Mouse (Mus musculus) Muller cell, postnatal 12 days (primary cell): Measurements from ENCODE around the gene Prickle3.

Source experiments
- DNase-seq: peaks from one replicate; pipeline ENCODE4 v3.0.0-alpha.2; 2015; ENCODE audit errors: inconsistent ontology term

The Prickle3 gene

DNA sequence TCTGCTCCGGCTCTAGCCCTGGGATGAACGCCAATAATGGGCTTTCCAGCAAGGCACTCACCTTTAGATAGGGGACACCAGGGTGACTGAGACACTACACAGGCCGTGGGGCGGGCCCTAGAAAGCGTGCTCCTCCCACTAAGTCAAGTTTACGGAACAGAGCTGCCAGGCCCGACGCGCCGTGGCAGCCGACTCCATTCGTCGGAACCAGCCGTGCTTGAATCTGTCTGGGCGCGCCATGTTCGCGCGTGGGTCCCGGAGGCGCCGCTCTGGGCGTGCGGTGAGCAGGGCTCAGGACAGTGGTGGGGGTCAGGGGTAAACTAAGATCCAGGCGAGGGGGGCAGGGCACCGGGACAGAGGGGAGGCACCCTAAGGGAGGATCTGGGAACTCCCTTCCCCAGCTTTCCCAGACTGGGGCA is at the start of gene Prickle3:
Prickle3 (plus strand) TSS at position 40 of the 419 bp plus-strand sequence.
- peak; percentile 42 for DNase-seq

DNA sequence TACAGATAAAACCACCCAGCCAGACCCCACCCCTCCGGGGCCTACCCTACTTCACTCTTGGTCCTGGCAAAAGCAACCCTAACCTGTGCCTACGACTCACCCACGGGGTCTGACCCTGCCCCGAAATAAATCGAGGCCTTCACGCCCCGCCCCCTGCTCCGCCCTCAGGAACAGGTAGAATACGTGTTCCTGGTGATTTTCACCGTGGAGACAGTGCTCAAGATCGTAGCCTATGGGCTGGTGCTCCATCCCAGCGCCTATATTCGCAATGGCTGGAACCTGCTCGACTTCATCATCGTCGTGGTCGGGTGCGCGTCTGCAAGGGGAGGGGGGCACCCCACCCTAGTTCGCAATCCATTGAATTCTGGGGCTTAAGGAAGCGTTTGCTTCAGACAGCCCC is 47.0 kb upstream of the Prickle3 start:
- no peak for DNase-seq

DNA sequence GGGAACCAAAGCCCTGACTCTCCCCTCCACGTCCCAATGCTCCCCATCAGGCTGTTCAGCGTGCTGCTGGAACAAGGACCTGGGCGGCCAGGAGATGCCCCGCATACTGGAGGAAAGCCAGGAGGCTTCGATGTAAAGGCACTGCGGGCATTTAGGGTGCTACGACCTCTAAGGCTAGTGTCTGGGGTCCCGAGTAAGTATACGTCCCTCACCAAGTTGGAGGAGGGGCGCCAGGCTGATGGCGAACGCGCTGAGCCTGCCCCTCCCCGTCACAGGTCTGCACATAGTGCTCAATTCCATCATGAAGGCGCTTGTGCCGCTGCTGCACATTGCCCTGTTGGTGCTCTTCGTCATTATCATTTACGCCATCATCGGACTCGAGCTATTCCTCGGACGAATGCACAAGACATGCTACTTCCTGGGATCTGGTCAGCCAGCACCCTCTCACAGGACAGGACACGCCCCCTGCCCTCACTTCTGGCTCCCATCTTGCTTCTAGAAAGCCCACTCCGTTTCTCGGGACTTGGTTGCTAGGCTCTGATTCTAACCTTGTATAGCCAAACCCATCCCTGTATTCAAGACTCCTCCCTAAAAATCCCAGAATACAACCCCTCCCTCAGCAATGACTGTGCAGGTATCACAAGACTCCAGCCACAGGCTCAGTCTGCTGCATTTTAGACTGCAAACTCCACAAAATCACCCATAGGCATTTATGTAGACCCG is 46.4 kb upstream of the Prickle3 start:
- DNase-seq = no peak

DNA sequence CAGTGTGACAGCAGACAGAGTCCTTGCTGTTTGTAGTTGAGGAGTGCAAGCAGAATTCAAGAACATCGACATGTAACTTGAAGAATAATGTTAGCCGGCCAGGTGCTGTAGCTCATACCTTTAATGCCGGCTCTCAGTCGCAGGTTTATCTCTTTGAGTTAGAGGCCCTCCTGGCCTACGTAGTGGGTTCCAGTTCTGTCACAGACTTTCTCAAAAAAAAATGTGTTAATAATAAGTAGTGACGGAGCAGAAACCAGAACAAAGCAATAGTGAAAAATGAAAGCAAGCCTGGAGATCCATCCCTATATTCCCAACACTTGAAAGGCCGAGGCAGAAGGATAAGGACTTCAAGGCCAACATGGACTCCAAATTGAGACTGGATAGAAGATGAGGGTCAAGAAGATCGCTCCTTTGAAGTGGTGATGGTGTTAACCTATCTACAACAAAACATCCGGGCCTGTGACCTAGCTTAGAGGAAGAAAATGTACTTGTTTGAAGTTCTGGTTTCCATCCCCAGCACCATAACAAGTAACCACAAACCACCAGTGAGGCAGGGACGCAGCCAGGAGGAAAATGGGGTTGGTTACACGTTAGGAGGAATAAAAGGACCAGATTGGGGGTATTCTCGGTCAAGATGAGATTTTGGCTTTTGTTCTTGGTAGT is 39.0 kb upstream of the Prickle3 start:
- no peak for DNase-seq

DNA sequence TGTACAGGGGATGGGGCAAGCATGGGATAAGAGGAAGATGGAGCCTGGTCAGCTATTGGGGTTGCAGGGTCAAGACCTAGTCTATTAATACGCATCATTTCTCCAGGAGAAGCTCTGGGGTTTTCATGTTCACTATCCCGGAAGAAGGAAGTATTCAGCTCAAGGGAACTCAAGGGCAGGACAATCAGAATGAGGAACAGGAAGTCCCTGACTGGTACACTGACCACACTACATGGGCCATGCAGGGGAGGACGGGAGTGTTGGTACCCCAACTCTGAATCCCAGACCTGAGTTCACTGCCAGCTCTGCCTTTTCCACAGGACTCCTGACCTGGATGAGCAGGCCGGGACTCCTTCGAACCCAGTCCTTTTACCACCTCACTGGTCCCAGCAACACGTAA is 24.5 kb upstream of the Prickle3 start:
- DNase-seq = no peak

DNA sequence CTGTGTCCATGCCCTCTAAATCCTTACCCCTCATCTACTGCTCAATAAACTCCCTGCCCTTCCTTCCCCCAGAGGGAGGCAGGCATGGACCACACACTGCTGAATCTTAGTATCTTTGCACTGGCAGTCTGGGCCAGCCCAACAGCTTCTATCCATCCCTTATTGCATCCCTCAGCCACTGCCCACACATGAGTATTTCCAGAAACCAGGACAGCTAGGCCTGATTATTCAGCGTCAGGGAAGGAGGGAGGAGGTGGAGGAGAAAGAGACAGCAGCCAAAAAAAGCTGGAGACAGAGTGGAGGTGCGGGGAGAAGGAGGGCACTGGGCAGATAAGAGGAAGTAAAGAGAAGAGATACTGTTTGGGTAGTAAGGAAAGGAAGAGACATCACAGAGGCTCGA is 22.0 kb upstream of the Prickle3 start:
- DNase-seq = no peak

DNA sequence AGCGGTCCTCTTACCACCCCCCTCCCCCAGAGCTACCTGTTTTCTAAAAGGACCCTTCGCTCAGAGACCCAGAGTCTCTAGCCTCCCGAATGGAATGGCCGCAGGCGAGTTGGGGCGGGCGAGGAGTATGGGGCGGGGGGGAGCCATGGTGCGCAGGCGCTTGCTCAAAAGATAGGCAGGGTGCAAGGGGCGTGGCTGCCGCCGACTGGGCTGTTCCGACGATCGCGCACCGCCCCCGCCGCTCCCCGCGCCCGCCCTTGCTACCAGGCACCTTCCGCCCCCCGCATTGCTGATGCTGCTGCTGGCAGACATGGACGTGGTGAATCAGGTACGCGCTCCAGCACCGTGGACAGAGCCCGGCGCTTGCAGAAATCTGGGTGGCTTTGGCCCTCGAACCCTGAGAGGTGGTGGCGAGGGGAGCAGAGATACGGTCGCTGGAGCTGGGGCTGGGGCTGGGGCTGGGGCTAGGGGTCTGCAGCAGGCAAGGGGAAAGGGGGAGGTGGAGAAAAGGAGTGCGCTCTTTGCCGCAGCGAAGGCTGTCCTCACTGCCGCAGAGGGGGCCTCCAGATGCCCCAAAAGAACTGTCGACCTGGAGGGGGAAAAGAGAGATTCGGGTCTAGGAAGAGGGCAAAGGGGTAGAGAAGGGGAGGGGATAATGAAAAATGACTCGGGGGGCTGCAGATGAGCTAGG is 18.5 kb upstream of the Prickle3 start, which contains the start of gene Syp:
Syp (plus strand) TSS at position 71 of the 691 bp plus-strand sequence.
- DNase-seq = peak; percentile 65

DNA sequence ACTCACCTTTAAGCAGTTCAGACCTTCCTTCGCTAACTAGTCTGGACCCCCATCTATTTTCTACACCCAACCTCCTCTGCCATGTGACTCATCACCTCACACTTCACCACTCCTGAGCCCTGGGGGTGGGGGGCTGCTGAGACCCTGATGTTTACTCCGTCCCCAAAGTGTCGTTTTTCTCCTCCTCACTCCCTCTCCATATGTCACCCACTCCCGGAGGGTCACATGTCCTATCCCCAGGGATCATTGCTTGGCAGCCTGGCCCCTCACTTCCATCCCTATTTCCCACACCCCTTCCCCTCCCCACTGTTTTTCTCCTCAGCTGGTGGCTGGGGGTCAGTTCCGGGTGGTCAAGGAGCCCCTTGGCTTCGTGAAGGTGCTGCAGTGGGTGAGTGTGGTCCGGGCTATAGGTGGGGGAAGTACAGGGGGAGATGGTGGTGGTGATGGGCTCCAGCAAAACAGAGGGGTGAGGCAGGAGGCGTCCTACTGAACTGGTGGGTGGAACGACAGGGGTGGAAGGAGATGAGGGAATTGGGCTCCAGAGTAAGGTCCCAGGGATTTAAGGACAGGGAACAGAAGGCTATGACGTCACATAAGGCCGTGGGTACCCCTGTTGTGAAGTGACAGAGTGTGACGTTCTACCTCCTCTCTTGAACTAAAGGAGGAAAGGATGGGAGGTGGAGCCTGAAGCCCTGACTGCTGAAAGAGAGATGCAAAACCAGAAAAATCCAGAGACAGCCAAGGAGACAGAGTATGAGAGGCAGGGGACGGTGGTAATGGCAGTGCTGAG is 17.3 kb upstream of the Prickle3 start:
- DNase-seq = no peak

DNA sequence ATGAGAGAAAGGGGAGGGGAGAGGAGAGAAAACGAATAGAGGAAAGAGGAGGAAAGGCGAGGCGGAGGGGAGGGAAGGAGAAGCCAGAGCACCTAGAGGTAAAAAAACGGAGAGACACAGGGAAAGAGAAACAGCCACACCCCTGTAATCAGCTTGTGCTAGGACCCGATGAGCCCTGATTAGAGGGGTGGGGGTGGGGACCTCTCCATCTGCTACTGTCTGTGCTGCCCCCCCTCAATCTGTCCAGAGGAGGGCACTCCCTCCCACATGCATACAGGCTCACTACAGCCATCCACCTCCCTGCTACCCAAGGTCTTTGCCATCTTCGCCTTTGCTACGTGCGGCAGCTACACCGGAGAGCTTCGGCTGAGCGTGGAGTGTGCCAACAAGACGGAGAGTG is 16.3 kb upstream of the Prickle3 start:
- DNase-seq = no peak

DNA sequence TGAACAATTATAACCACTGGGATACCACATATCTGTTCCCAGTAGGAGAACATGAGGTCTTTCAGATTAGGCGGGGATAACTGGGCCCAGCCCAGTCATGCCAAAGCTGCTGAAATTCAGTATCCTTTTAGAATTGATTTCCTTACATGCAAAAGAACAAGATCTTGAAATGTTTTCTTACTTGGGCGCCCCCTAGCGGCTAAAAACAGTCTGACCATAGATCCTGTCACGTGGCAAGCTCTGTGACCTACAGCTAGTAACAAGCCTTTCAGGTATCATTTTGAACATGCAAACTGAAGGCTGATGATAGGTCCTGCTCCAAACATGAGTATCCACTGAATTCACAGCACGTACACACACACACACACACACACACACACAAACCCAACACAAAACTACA is 11.7 kb upstream of the Prickle3 start:
- DNase-seq = peak; percentile 33

DNA sequence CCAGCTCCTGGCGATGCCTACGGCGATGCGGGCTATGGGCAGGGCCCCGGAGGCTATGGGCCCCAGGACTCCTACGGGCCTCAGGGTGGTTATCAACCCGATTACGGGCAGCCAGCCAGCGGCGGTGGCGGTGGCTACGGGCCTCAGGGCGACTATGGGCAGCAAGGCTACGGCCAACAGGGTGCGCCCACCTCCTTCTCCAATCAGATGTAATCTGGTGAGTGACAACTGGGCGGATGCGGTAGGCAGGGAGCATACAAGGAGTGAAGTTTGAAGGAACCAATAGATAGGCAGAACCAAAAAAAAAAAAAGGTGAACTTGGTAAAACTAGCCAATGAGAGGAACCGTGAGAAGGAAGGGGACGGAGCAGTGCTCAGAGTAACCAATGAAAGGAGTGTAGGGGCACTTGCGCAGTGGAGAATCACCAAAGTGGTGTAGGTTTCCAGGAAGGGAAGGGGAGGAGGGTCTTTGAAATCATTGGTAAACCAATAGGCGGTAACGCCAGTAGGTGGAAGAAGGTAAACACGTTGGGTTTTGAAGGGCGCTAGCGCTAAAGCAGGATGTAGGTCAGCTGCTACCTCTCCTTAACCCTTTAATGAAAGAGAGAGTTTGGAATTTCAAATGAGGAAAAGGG is 8.3 kb upstream of the Prickle3 start:
- peak; percentile 93 for DNase-seq

DNA sequence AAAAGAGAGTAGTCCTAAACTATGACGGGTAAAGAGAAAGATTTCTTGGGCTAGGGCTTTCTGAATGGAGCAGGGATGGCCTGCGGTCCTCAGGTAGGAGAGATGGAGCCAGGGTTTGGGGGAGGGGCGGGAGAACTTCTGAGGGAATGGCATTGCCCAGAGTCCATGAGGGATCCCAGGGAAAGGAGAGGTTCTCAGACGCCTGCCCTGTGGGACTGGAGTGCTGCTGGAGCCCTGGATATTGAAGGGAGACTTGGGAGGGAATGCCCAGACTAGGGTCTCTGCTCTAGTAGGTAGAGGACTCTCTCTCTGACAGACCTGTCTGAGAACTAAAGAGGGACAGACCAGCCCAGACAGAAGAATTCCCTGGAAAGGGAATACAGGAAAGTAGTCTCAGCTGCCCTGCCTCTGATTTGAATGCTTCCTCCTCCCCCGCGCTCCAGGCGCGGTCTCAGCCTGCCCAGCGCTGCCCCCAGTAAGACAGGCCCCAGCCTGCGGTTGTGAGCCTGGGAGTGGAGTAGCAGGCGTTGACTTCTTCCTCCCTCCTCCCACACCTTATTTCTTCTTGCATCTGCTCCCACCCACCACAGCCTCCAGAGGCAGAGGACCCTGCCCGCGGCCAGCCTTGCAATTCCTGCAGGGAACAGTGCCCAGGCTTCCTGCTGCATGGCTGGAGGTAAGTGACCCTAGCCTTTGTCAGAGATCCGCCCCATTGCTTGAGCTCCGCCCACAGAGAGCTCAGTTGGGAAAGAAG is 1.1 kb downstream of the Prickle3 start:
- no peak for DNase-seq

DNA sequence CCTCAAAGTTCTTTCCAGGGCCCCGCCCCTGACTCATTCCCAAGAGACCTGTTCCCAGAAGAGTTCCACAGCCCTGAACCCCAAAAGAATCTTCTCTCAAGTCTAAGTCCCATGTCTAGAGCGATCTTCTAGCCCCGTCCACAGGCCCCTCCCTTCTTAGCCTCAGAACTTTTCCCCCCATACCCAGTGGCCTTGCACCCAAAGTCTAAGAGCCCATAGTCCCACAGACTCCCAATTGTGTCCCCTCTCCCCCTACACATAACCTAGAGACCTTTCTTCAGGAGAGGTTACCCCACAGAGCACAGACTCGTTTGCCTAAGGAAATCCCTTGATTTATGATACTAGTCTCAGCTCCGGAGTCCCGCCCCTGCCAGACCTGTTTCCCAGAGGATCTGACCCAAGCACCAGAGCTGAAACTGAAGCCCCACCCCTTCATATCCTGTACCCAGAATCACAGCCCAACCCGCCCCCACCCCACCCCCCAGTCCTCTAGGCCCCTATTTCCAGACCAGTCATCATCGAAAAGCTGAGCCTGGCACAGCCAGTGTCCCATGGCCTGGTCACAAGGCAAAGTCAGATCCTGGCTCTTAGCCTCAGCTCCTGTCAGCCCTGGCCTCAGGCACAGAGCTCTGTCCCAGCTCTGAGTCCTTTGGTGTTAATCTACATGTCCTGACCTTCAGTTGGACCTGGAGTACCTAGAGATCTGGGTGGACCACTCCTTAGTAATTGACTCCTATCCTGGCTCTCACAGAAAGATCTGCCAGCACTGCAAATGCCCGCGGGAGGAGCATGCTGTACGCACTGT is 1.9 kb downstream of the Prickle3 start:
- DNase-seq = no peak

DNA sequence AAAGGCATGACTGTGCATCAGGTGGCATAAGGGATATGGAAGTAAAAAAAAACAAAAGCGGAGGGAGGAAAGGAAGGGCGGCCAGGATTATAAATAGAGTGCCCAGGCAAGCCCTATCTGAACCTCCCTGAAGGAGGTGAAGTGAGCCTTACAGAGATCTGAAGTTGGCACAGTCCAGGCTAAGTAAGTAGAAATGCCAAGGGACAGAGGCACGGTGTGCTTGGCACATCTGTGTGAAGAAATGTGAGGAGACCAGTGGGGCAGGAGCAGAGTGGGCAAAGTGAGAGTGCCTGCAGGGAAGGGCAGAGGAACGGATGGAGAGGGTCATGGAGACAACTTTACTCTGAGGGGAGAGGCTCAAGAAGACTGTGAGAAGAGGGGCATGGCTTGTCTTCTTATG is 4.0 kb downstream of the Prickle3 start:
- no peak for DNase-seq

DNA sequence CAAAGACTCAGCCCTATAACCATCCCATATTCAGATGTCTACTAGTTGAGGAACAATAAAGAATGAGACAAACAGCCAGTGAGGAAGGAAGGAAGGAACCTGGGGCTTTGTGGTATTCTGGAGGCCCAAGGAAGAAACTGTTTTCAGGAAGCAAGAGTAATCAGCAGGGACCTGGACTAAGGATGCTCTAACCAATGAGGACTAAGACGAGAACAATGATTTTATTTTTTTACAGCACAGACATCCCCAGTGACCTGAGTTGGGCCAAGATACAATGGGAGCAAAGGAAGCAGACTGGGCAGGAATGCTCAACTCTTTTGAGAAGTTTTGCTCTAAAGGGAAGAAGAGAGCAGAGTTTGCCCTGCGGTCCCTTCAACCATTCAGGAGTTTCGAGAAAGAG is 5.9 kb downstream of the Prickle3 start:
- DNase-seq = no peak

DNA sequence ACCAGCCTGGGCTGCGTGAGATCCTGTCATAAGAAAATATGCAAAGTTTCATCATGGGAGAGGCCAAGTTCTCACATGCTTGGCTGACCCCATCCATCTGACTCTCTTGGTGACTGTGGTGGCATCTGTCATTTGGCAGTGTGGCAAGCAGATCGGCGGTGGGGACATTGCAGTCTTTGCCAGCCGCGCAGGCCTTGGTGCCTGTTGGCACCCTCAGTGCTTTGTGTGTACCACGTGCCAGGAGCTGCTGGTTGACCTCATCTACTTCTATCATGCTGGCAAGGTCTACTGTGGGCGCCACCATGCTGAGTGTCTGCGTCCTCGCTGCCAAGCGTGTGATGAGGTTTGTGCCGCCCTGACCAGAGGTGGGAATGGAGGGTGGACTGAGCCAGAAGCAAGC is 7.7 kb downstream of the Prickle3 start:
- DNase-seq = no peak

DNA sequence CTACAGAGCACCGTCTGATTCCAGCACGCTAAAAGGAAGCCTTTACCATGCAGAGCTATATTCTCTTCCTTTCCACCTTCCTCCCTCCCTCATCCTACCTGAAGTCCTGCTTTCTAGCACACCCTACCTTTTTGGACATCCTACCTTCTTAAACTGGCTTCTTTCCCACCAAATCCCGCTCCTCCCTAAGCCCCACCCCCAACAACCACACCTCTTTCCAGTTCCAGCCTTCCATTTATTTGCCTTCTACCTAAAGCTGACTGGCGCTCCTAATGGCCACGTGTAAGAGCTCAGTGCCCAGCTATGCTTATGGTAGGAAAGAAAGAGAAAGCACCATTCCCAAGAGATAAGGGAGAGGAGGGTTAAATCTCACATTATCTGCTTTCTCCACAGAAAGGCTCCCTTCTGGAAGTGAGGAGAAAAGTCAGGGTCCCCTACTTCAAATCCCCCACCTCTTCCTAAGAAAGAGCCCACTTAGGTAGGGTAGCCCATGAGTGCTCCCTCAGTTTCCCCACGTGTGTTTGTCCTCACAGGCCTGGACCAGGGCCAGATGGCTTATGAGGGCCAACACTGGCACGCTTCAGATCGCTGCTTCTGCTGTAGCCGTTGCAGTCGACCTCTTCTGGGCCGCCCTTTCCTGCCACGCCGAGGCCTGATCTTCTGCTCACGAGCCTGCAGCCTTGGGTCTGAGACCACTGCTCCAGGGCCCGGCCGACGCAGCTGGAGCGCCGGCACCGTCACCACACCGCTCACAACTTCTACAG is 8.9 kb downstream of the Prickle3 start:
- no peak for DNase-seq

DNA sequence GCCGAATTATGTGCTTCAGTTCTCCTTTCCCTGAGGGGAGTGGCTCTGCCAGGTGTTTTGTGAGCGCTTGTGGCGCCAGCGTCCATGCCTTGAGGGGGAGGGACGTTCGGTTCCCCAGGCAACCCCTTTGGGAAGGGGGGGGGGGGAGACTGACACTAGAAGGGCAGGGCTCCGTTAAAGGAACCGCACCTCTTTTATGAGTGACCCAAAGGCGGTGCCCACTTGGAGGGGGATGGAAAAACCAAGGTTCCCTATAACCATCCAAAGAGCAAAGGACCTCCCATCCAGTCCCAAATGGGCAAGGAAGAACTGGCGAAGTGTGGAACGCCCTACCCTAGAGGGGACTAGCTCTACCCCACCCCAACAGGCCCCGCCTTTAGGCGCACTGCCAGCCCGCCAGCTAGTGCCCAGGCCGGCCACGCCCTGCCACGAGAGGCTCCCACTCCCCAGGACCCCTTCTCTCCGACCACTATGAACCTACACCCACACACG is 13.4 kb downstream of the Prickle3 start:
- peak; percentile 81 for DNase-seq
